ENCODE assay signal across 23 mouse cellular contexts in genomic region chr12:45442474-45442873, GRCm38 (mm10).
DNase-seq lines count a peak whose midpoint lies in the region; ATAC-seq and TF ChIP-seq lines count a peak whose summit lies in the region.
"Had no signal": no experiment of that assay in that cellular context is flagged by ENCODE, and none has a peak within 500 bp of the region (broad histone marks: within the 10 kb centered on the region; RNA-seq: fewer than 3 reads in every experiment).

No protein-coding gene starts in this region.

- H3K27me3 ChIP-seq in kidney, embryonic 16.5 days (ENCODE audit: insufficient read depth, low read length), result no peaks in the 10 kb centered on the region
- H3K27me3 ChIP-seq in lung, embryonic 14.5 days (ENCODE audit: insufficient read depth, low read length), result no peaks in the 10 kb centered on the region
- H3K27me3 ChIP-seq: embryonic facial prominence, embryonic 12.5 days; forebrain, embryonic 15.5 days; heart, embryonic 15.5 days; hindbrain, embryonic 13.5 days had no signal

- no peaks in the 10 kb centered on the region for H3K36me3 ChIP-seq in kidney, embryonic 16.5 days (ENCODE audit: insufficient read depth, low read length)
- no peaks in the 10 kb centered on the region for H3K36me3 ChIP-seq in lung, embryonic 14.5 days (ENCODE audit: insufficient read depth)
- H3K36me3 ChIP-seq: embryonic facial prominence, embryonic 12.5 days; forebrain, embryonic 15.5 days; G1E; heart, embryonic 15.5 days; hindbrain, embryonic 13.5 days had no signal

- peak; percentile 7 for DNase-seq in adrenal gland, adult 2 months
- DNase-seq in adrenal gland, adult 18-20 months (ENCODE audit: low spot score in 2 of 2), result no peak
- DNase-seq in kidney, adult 11 months, result no peak
- peak; percentile 8 for DNase-seq in lung, embryonic 14.5 days
- DNase-seq in lung, adult 18-20 months, result no peak
- peak; percentile 37 for DNase-seq in mesoderm, embryonic 11.5 days (ENCODE audit: low read depth, low spot score)
- no peak for DNase-seq in gastrocnemius, adult 8-10 months (ENCODE audit: low spot score in 2 of 2)
- DNase-seq: adrenal gland, postnatal 14 days; B cell, adult 2 months; cerebellum, adult 11-12 months; cerebellum, adult 9-10 months; cerebellum, postnatal 25 days; gastrocnemius, postnatal 14 days; heart, adult 2 months; heart, postnatal 14 days had no signal

- no peak for TF ChIP-seq CTCF in lung, embryonic 14.5 days (IDR thresholded peaks at IDR 0.05; ENCODE audit: low read depth)

- H3K9ac ChIP-seq in kidney, embryonic 16.5 days (replicated peaks; ENCODE audit: low read length), result no peak overlapping the region
- H3K9ac ChIP-seq in lung, embryonic 14.5 days, result no peak overlapping the region
- H3K9ac ChIP-seq: embryonic facial prominence, embryonic 12.5 days; forebrain, embryonic 15.5 days; heart, embryonic 15.5 days; hindbrain, embryonic 13.5 days had no signal

- H3K4me3 ChIP-seq in kidney, embryonic 16.5 days (ENCODE audit: low read length), result no peak overlapping the region
- no peak overlapping the region for H3K4me3 ChIP-seq in lung, embryonic 14.5 days (ENCODE audit: low read depth, low read length)
- H3K4me3 ChIP-seq: embryonic facial prominence, embryonic 12.5 days; forebrain, embryonic 15.5 days; heart, adult 2 months; heart, embryonic 15.5 days; hindbrain, embryonic 13.5 days had no signal

- no peak overlapping the region for H3K4me2 ChIP-seq in kidney, embryonic 16.5 days (replicated peaks; ENCODE audit: low read depth, low read length)
- no peak overlapping the region for H3K4me2 ChIP-seq in lung, embryonic 14.5 days
- H3K4me2 ChIP-seq: embryonic facial prominence, embryonic 12.5 days; forebrain, embryonic 15.5 days; heart, embryonic 11.5 days; heart, embryonic 15.5 days; hindbrain, embryonic 13.5 days had no signal

- peaks cover 5% of the 10 kb centered on the region; the same call in 1 of the 2 replicates for H3K4me1 ChIP-seq in kidney, embryonic 16.5 days (ENCODE audit: insufficient read depth, low read length)
- no peaks in the 10 kb centered on the region for H3K4me1 ChIP-seq in lung, embryonic 14.5 days (ENCODE audit: insufficient read depth)
- H3K4me1 ChIP-seq: embryonic facial prominence, embryonic 12.5 days; forebrain, embryonic 15.5 days; heart, embryonic 15.5 days; hindbrain, embryonic 13.5 days had no signal

- 10% methylated on average over 4 of the region's 4 CpGs for WGBS in kidney, embryonic 16.5 days
- WGBS in lung, embryonic 14.5 days, result 27% methylated on average over 4 of the region's 4 CpGs

- no peak overlapping the region for H3K27ac ChIP-seq in kidney, embryonic 16.5 days (ENCODE audit: low read length)
- H3K27ac ChIP-seq in lung, embryonic 14.5 days (ENCODE audit: low read depth), result no peak overlapping the region
- H3K27ac ChIP-seq: embryonic facial prominence, embryonic 12.5 days; forebrain, embryonic 15.5 days; heart, adult 2 months; heart, embryonic 15.5 days; hindbrain, embryonic 13.5 days had no signal

- peak; percentile 65; the same call in 1 of the 2 replicates for ATAC-seq in kidney, embryonic 16.5 days (ENCODE audit: low FRiP score, low TSS enrichment)
- ATAC-seq in lung, embryonic 14.5 days (ENCODE audit: insufficient read depth), result no peak
- ATAC-seq: CD4-positive, CD25-positive, alpha-beta regulatory T cell, adult 4 months; forebrain, embryonic 15.5 days had no signal

- no peaks in the 10 kb centered on the region for H3K9me3 ChIP-seq in kidney, embryonic 16.5 days (ENCODE audit: low read length)
- no peaks in the 10 kb centered on the region for H3K9me3 ChIP-seq in lung, embryonic 14.5 days (ENCODE audit: low read depth, low read length)
- H3K9me3 ChIP-seq: embryonic facial prominence, embryonic 12.5 days; forebrain, embryonic 15.5 days; heart, embryonic 15.5 days; hindbrain, embryonic 13.5 days had no signal

Comparison
In these comparisons a context has a peak if more than half of its experiments do, and no peak if none do; other contexts are left out.
1. DNase-seq: peak in adrenal gland, adult 2 months (single experiment), lung, embryonic 14.5 days (single experiment) and mesoderm, embryonic 11.5 days (single experiment); none in adrenal gland, adult 18-20 months (0 of 2), kidney, adult 11 months (single experiment), lung, adult 18-20 months (0 of 2) and gastrocnemius, adult 8-10 months (0 of 2).